Mouse (Mus musculus) ES-E14 (cell line): ENCODE measurements around the gene Khk. TPM values are rescaled to one million over a fixed set of nuclear protein-coding genes. Genes with fewer than 3 reads are reported as not detected.
A peak's percentile ranks its signal among the peaks of the same experiment; 100 is the strongest.

Source experiments
- DNase-seq: peaks from one replicate; pipeline ENCODE4 v3.0.0-alpha.2; 2013; ENCODE audit warnings: low read depth, low spot score
- H3K27ac ChIP-seq: 2 replicates; pipeline ENCODE4 v1.5.1; 2012; ENCODE audit warnings: low read depth, mild to moderate bottlenecking, low read length, moderate library complexity, mixed read lengths; ENCODE audit not compliant: poor library complexity, insufficient read depth, severe bottlenecking
- H3K36me3 ChIP-seq: 2 replicates; pipeline ENCODE4 v1.6.1; 2012; ENCODE audit warnings: mild to moderate bottlenecking, low read length, moderate library complexity, mixed read lengths; ENCODE audit not compliant: control insufficient read depth, poor library complexity, insufficient read depth, severe bottlenecking
- H3K4me1 ChIP-seq, 2 experiments: fragments of 150-350 bp in 1 of 2; sonication (generic) in 1 of 2; 2 replicates each; pipeline ENCODE4 v1.6.1; 2012; ENCODE audit warnings: low read length in 2 of 2, mild to moderate bottlenecking in 1 of 2, mixed read lengths in 1 of 2; ENCODE audit not compliant: control insufficient read depth in 2 of 2, insufficient read depth in 2 of 2, poor library complexity in 1 of 2
- H3K4me3 ChIP-seq, 2 experiments: fragments of 150-350 bp in 1 of 2; sonication (generic) in 1 of 2; 2 replicates each; pipeline ENCODE4 v1.5.1; 2012; ENCODE audit warnings: low read length in 2 of 2, low read depth in 1 of 2, mild to moderate bottlenecking in 1 of 2, mixed read lengths in 1 of 2; ENCODE audit not compliant: insufficient read depth in 1 of 2, poor library complexity in 1 of 2, severe bottlenecking in 1 of 2
- H3K9ac ChIP-seq: 2 replicates; pipeline ENCODE4 v1.6.1; 2012; ENCODE audit warnings: low read depth, mild to moderate bottlenecking, low read length, mixed read lengths; ENCODE audit not compliant: poor library complexity, insufficient read depth, severe bottlenecking
- H3K9me3 ChIP-seq: fragments of 150-350 bp; sonication (generic); 2 replicates; pipeline ENCODE4 v1.6.1; 2012; ENCODE audit warnings: low read depth, mild to moderate bottlenecking, low read length; ENCODE audit not compliant: control insufficient read depth, insufficient read depth
- CHD2 ChIP-seq: IDR thresholded peaks from 2 replicates; pipeline ENCODE4 v1.6.1; 2014; ENCODE audit warnings: mild to moderate bottlenecking, low read depth, low read length, inconsistent platforms
- HCFC1 ChIP-seq: IDR thresholded peaks from 2 replicates; pipeline ENCODE4 v1.6.1; 2012; ENCODE audit warnings: low read length, inconsistent platforms, borderline replicate concordance; ENCODE audit not compliant: insufficient read depth
- MAFK ChIP-seq: IDR thresholded peaks from 2 replicates; pipeline ENCODE4 v1.6.1; 2014; ENCODE audit warnings: mild to moderate bottlenecking, low read depth, low read length, inconsistent platforms; ENCODE audit not compliant: insufficient read depth
- ZC3H11A ChIP-seq: IDR thresholded peaks from 2 replicates; pipeline ENCODE4 v1.6.1; 2012; ENCODE audit warnings: low read depth, mild to moderate bottlenecking, inconsistent platforms, low read length, borderline replicate concordance
- ZNF384 ChIP-seq: IDR thresholded peaks from 2 replicates; pipeline ENCODE4 v1.6.1; 2012; ENCODE audit warnings: low read depth, low read length, inconsistent platforms
- in situ Hi-C, 2 experiments: fragments of 600-800 bp; cut with MboI; formaldehyde crosslinking; loops; one replicate each; pipeline ENCODE4 v1.15.1; 2025; ENCODE audit warnings: low sequenced_read_pairs in 2 of 2, inconsistent platforms in 1 of 2; ENCODE audit not compliant: unreplicated experiment in 2 of 2
- total RNA-seq: library from RNA; depleted of rRNA; stranded (reverse); fragments of 300-350 nt; gene quantifications from 2 replicates; pipeline ENCODE4 v1.2.3, GENCODE M21; 2012

Khk gene
- total RNA-seq, 1 experiment, result 14.9 TPM

GRCm38 (mm10) chr5:30914849-30915248 lies 6.4 kb upstream of the Khk start:
- peaks cover 6 to 40% of the 10 kb centered on the region in 2 experiments for H3K4me1 ChIP-seq
- no peak for DNase-seq
- no peak overlapping the region for H3K4me3 ChIP-seq
- H3K9ac ChIP-seq, result no peak overlapping the region
- no peaks in the 10 kb centered on the region; the same call in 1 of the 2 replicates for H3K36me3 ChIP-seq
- TF ChIP-seq HCFC1 (no peak), ZC3H11A (no peak), CHD2 (no peak), ZNF384 (no peak), MAFK (no peak)
- in situ Hi-C loops, result no loop called here
- no peak overlapping the region for H3K27ac ChIP-seq
- no peaks in the 10 kb centered on the region for H3K9me3 ChIP-seq

- H3K27ac ChIP-seq, result no peak overlapping the region
- DNase-seq, result no peak
- in situ Hi-C loops, result no loop called here
- peak overlapping the region in 1 of 2 experiments; percentile 22; a peak in 1 of 4 replicates for H3K4me3 ChIP-seq
- H3K4me1 ChIP-seq, result peaks cover 6 to 46% of the 10 kb centered on the region in 2 experiments
- no peaks in the 10 kb centered on the region for H3K9me3 ChIP-seq
- TF ChIP-seq CHD2 (no peak), ZC3H11A (no peak), HCFC1 (no peak)
- peak overlapping the region; percentile 17; the same call in 1 of the 2 replicates for H3K9ac ChIP-seq
- H3K36me3 ChIP-seq, result no peaks in the 10 kb centered on the region; the same call in 1 of the 2 replicates
Observed at GRCm38 (mm10) chr5:30915456-30915855, 5.8 kb upstream of the Khk start.

GRCm38 (mm10) chr5:30915974-30916433 lies 5.2 kb upstream of the Khk start:
- 0 out of 2 replicates have a peak overlapping the region, but pooled peaks have one; percentile 23 for H3K9ac ChIP-seq
- H3K9me3 ChIP-seq, result no peaks in the 10 kb centered on the region
- H3K4me3 ChIP-seq, result no peak overlapping the region
- DNase-seq, result peak; percentile 93
- H3K27ac ChIP-seq, result no peak overlapping the region
- peaks cover 6 to 51% of the 10 kb centered on the region in 2 experiments for H3K4me1 ChIP-seq
- TF ChIP-seq HCFC1 (peak; percentile 98), CHD2 (peak; percentile 58; the same call in 1 of the 2 replicates), ZNF384 (no peak)
- H3K36me3 ChIP-seq, result no peaks in the 10 kb centered on the region; the same call in 1 of the 2 replicates
- in situ Hi-C loops, result no loop called here

GRCm38 (mm10) chr5:30916841-30917240 lies 4.4 kb upstream of the Khk start:
- peak overlapping the region in 1 of 2 experiments; percentile 8; a peak in 1 of 4 replicates for H3K4me3 ChIP-seq
- TF ChIP-seq ZNF384 (no peak), HCFC1 (no peak), CHD2 (no peak), MAFK (no peak), ZC3H11A (no peak)
- H3K36me3 ChIP-seq, result no peaks in the 10 kb centered on the region; the same call in 1 of the 2 replicates
- H3K27ac ChIP-seq, result no peak overlapping the region
- H3K9me3 ChIP-seq, result no peaks in the 10 kb centered on the region
- DNase-seq, result no peak
- peaks cover 6 to 51% of the 10 kb centered on the region in 2 experiments for H3K4me1 ChIP-seq
- in situ Hi-C loops, result no loop called here
- no peak overlapping the region for H3K9ac ChIP-seq
